Mouse (Mus musculus) cerebellum, adult 9-11 months (tissue): Measurements from ENCODE around the gene Arhgef33.
"Not testable (repeated sequence)": the region's sequence is repeated elsewhere in the genome, so short reads cannot be mapped to it uniquely, and the experiment has no call there.

Experiments
- DNase-seq: peaks from one replicate; pipeline ENCODE4 v3.0.0; 2022

Gene Arhgef33

GRCm38 (mm10) chr17:80346591-80347125, 39.5 kb downstream of the Arhgef33 start:
- no peak for DNase-seq

DNA sequence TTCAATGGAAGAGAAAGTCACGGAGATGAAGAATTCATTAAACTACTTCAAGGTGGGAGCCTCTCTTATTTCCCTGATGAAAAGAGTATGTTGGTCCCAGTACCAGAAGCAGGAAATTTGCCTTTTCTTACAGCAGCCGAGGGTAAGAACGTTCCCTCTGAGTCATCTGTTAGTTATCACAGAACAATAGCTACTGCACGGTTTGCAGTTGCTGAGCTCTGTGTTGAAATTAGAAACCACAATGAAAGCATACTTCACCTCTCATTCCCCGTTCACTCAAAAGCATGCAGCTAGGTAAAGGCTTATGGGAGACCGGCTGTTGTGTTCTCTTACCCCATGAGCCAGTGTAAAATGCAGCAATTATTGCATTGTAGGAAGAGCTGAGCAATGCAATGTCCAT, 40.0 kb downstream of the Arhgef33 start:
- DNase-seq, result no peak

DNA sequence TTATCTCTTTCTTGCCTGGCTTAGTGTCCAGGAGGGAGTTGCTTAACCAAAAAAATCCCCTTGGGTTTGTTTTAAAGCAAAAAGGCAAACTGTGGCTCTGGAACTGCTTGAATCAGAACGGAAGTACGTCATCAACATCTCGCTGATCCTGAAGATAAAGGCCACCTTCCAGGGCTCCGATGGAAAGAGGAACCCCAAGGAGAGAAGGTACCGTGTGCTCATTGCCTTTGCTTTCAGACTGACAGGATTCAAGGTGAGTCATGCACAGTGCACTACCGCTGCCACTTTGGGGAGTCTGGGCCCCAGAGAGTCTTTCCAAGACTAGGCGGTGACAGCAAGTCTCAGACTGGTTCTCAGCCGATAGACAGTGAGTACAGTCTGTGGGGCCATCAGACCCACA, 53.0 kb downstream of the Arhgef33 start:
- DNase-seq, result no peak

GRCm38 (mm10) chr17:80367276-80367675, 60.1 kb downstream of the Arhgef33 start:
- DNase-seq, result no peak

- DNase-seq, result no peak
Measured at GRCm38 (mm10) chr17:80368606-80369005, 61.4 kb downstream of the Arhgef33 start.

DNA sequence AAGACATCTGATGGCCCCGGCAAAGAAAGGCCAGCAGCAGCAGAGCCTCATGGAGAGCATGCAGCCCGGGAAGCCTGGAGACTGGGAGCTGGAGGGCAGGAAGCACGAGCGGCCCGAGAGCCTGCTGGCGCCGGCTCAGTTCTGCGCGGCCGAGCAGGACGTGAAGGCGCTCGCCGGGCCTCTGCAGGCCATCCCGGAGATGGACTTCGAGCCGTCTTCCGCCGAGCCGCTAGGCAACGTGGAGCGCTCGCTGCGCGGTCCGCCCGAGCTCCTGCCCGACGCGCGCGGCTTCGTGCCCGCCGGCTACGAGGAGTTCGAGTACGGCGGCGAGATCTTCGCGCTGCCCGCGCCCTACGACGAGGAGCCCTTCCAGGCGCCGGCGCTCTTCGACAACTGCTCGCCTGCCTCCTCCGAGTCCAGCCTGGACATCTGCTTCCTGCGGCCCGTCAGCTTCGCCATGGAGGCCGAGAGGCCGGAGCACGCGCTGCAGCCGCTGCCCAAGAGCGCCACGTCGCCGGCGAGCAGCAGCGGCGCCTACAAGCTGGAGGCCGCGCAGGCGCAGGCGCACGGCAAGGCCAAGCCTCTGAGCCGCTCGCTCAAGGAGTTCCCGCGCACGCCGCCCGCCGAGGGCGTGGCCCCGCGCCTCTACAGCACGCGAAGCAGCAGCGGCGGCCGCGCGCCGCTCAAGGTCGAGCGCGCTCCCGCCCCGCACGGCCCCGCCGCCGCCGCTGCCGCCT, 66.0 kb downstream of the Arhgef33 start, which contains the start of gene Gm10190:
Gene Gm10190 (minus strand): TSS at position 553 of the 737 bp plus-strand sequence.
- DNase-seq, result peak; percentile 89

- no peak for DNase-seq
Measured at GRCm38 (mm10) chr17:80373726-80374096, 66.5 kb downstream of the Arhgef33 start.

DNA sequence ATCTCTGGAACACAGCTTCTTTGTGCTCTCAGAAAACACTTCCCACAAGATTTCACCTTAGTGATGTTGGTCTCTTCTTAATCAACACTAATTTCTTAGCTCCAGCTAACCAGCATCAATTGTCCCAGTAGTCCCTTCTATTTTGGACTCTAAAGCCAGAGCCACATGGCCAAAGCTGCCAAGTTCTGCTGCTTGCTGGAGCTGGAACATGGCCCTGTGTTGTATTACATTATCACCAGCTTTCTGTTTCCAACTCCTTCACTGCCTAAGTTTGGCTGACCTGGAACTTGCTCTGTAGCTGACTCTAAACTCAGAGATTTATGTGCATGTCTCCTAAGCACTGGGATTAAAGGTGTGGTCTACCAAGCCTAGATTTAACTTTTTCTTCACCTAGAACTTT, 71.2 kb downstream of the Arhgef33 start:
- DNase-seq, result not testable (repeated sequence)

GRCm38 (mm10) chr17:80385671-80386070, 78.5 kb downstream of the Arhgef33 start:
- DNase-seq, result no peak

- DNase-seq, result no peak
Measured at GRCm38 (mm10) chr17:80390024-80390423, 82.8 kb downstream of the Arhgef33 start.

DNA sequence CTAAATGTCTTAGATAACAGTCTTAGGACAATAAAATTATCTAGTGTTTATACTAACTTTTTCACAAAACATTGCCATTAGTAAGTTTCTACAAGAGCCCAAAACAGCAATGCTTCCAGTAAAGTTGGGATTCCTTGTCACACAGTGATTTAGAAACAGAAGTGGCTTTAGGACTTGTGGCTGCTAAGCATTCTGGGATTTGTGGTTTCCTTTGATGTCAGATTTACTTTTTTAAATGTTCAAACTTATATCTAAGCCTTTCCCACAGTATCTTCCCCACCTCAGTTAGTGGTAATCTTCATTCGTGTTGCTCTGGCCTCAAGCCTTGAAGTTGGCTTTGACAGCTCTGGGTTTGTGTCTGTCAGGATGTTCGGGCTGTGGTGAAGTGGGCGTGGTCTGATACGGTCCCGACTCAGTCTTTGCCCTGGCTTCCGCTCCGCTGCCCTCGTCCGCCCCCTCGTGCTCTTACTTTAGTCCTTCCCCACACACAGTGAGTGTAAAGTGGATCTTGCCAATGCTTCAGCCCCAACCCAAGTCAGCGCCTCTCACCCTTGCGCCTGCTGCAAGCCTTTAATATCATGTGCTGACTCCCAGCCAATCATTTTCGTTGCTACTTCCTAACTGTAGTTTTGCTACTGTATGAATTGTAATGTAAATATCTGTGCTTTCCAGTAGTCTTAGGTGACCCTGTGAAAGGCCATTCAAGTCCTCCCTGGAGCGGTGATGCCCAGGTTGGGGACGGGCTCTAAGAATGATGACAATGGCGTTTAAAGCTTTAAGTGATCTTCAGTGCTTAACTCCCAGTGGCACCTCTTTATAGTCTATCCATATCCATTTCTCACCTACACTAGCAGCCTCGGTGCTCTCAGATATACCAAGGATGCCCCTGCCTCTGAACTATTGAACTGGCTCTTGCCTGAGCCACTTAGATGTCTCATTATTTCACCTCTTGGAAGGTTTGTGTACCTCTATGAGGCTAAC, 84.5 kb downstream of the Arhgef33 start:
- peak; percentile 12 for DNase-seq

- DNase-seq, result no peak
Measured at GRCm38 (mm10) chr17:80398243-80398642, 91.0 kb downstream of the Arhgef33 start.

GRCm38 (mm10) chr17:80411182-80411581, 104.0 kb downstream of the Arhgef33 start:
- DNase-seq, result no peak

DNA sequence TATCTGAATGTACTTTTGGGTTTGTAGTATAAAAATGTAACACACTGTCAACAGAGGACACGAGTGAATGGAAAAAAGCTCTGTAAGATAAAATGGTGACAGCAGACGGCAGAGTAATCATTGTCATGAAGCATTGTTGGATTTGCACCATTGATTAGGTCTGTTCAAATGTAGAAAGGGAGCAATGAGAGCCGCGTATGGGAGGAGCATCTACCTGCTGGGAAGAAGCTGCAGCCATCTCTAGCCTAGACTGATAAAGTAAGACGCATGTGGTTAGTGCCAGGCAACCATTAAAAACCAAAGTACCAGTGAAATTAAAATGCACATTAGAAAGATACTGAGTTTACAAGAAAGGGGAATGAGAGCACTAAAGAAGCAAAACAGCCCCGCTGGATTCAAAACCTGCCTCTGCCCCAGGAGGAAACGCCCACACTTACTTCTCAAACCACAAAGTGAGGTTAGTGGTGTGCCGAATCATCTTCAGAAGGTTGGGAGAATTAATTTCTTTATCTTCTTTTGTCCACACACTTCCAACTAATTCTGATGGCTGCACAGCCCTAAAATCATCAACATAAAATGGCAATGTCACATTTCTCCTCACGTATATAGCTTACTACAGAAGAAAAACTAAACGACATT, 111.5 kb downstream of the Arhgef33 start:
- DNase-seq, result no peak

DNA sequence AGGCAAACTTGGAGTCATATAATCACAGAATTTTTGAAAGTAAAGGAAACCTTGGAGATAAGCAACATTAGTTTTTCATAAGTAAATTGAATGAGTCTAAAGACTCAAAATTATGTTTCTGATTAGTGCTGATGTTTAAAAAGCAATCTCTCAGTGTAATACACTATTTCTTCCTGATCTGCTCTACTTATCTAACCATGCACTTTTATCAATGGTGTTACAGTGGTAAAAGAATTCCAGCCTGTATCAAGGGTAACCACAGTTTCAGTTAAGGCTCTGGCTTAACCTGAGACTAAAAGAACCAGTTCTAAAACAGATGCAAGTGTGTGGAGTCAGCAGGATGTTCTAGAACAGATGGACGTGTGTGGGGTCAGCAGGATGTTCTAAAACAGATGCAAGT, 113.8 kb downstream of the Arhgef33 start:
- no peak for DNase-seq

DNA sequence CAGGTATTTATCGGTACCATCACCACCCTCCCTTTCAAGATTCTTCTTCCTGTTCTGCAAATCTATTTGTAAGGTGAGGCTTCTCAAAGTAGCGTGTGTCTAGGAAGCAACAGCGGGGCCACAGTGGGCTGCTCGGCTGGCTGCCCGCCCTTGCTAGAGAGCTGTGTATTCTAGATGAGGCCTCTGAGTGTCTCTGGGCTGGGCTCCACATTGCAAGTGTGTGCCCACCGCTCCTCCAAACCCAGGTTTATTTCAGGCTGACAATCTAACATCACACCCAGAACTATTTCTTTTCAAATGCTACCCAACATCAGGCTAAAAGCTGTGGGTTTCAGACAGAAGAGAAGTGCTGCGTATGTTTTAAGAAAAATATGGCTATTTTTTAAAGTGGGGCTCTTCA, 119.0 kb downstream of the Arhgef33 start:
- no peak for DNase-seq

DNA sequence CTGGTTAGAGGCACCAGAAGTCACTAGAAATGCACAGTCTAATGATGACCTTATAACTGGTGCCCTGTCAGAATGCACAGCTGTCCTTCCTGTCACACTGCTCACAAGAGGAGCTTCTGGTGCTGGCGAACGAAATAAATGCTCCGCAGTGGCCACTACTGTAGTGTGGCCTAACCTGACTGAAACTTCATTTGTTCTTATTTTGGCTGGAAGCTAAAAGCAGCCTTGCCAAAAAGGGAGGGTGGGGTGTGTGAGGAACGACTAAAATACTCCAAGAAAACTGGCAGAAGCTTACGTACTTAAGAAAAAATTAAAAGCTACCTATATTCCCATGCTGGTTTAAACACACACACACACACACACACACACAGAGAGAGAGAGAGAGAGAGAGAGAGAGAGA, 119.7 kb downstream of the Arhgef33 start:
- DNase-seq, result no peak

GRCm38 (mm10) chr17:80427966-80428365, 120.8 kb downstream of the Arhgef33 start:
- no peak for DNase-seq

- DNase-seq, result no peak
Measured at GRCm38 (mm10) chr17:80431997-80432396, 124.8 kb downstream of the Arhgef33 start.

DNA sequence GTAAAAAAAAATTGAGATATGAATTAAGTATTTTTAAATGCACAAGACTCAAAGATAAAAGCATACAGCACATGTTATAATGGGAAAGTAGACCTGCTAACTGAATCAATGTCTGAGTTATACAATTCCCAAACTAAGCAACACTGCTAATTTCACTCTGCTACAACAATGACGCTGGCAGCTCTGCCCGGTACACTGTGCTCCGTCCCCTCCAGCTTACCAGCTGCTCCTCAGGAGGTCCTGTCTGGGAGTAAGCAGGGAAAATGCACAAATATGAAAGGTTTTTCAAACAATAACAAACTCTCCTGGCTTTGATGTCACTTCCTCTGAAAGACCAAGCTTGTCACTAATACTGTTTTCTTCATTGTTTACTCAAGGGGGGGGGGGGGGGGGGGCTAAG, 127.2 kb downstream of the Arhgef33 start:
- DNase-seq, result no peak

- DNase-seq, result no peak
Measured at GRCm38 (mm10) chr17:80435680-80436079, 128.5 kb downstream of the Arhgef33 start.

GRCm38 (mm10) chr17:80445433-80445832, 138.2 kb downstream of the Arhgef33 start:
- no peak for DNase-seq

GRCm38 (mm10) chr17:80446470-80446869, 139.3 kb downstream of the Arhgef33 start:
- no peak for DNase-seq
